Mouse (Mus musculus) E14TG2a.4 (cell line): ENCODE measurements at regions not wholly inside any gene's neighbourhood (a gene's known extent, or its start where the extent isn't known, plus 50 kb on each side); places are given as distances from the start of the nearest gene placed in this dataset.

Experiments
- CTCF ChIP-seq: conservative IDR thresholded peaks from 2 replicates; pipeline ENCODE4 v1.5.1; 2014; ENCODE audit warnings: low read length
- NANOG ChIP-seq: IDR thresholded peaks from 2 replicates; pipeline ENCODE4 v1.6.1; 2014; ENCODE audit warnings: borderline replicate concordance, low read length, mixed read lengths
- POU5F1 ChIP-seq: IDR thresholded peaks from 2 replicates; pipeline ENCODE4 v1.6.1; 2014; ENCODE audit warnings: low read length, borderline replicate concordance

GRCm38 (mm10) chr17:83930401-83930800 is 82.6 kb upstream of the Haao start:
- TF ChIP-seq CTCF (no peak), POU5F1 (no peak), NANOG (no peak)
